In genomic region chr4:42675415-42675814, GRCm38 (mm10) we compare ENCODE assay signal across 27 mouse cellular contexts. TPM values are rescaled to one million over a fixed set of nuclear protein-coding genes. Genes with fewer than 3 reads are reported as not detected.
"Had no signal": no experiment of that assay in that cellular context is flagged by ENCODE, and none has a peak within 500 bp of the region (broad histone marks: within the 10 kb centered on the region; RNA-seq: fewer than 3 reads in every experiment).

No protein-coding gene starts in this region.

RNA-seq across cellular contexts. Expression of gene Il11ra2, which starts 13.7 kb away (rescaled TPM):
- polyA plus RNA-seq: limb, embryonic 10.5 days; limb, embryonic 11.5 days; limb, embryonic 12.5 days; limb, embryonic 13.5 days; limb, embryonic 15.5 days; liver, embryonic 11.5 days; liver, embryonic 12.5 days; liver, embryonic 13.5 days; liver, embryonic 14.5 days; liver, embryonic 15.5 days; liver, embryonic 16.5 days; liver, postnatal 0 days; lung, embryonic 15.5 days; macrophage; midbrain, embryonic 10.5 days; midbrain, embryonic 11.5 days; midbrain, embryonic 12.5 days; midbrain, embryonic 13.5 days; midbrain, embryonic 14.5 days; midbrain, embryonic 15.5 days; midbrain, embryonic 16.5 days; midbrain, postnatal 0 days; myocyte; neural tube, embryonic 11.5 days; neural tube, embryonic 12.5 days had no signal

RNA-seq across cellular contexts. Expression of gene Ccl27b, which starts 20.4 kb away (rescaled TPM):
- polyA plus RNA-seq: limb, embryonic 10.5 days; limb, embryonic 11.5 days; limb, embryonic 12.5 days; limb, embryonic 13.5 days; limb, embryonic 15.5 days; liver, adult 2 months; liver, embryonic 11.5 days; liver, embryonic 12.5 days; liver, embryonic 13.5 days; liver, embryonic 14.5 days; liver, embryonic 15.5 days; liver, embryonic 16.5 days; liver, postnatal 0 days; lung, adult 2 months; lung, embryonic 15.5 days; macrophage; midbrain, embryonic 10.5 days; midbrain, embryonic 11.5 days; midbrain, embryonic 12.5 days; midbrain, embryonic 13.5 days; midbrain, embryonic 14.5 days; midbrain, embryonic 15.5 days; midbrain, embryonic 16.5 days; midbrain, postnatal 0 days; myocyte; neural tube, embryonic 11.5 days; neural tube, embryonic 12.5 days had no signal

RNA-seq across cellular contexts. Expression of gene Gm2564, which starts 45.9 kb away (rescaled TPM):
- polyA plus RNA-seq: limb, embryonic 10.5 days; limb, embryonic 11.5 days; limb, embryonic 12.5 days; limb, embryonic 13.5 days; liver, embryonic 11.5 days; liver, embryonic 12.5 days; liver, embryonic 13.5 days; liver, embryonic 14.5 days; liver, embryonic 15.5 days; liver, embryonic 16.5 days; liver, postnatal 0 days; lung, embryonic 15.5 days; macrophage; midbrain, embryonic 10.5 days; midbrain, embryonic 11.5 days; midbrain, embryonic 12.5 days; midbrain, embryonic 13.5 days; midbrain, embryonic 14.5 days; midbrain, embryonic 16.5 days; myocyte; neural tube, embryonic 11.5 days; neural tube, embryonic 12.5 days had no signal

RNA-seq across cellular contexts. Expression of gene 4930578G10Rik, which starts 59.9 kb away (rescaled TPM):
- polyA plus RNA-seq: limb, embryonic 10.5 days; limb, embryonic 11.5 days; limb, embryonic 12.5 days; limb, embryonic 13.5 days; limb, embryonic 15.5 days; liver, adult 2 months; liver, embryonic 11.5 days; liver, embryonic 12.5 days; liver, embryonic 13.5 days; liver, embryonic 14.5 days; liver, embryonic 15.5 days; liver, embryonic 16.5 days; liver, postnatal 0 days; lung, adult 2 months; lung, embryonic 15.5 days; macrophage; midbrain, embryonic 15.5 days; myocyte had no signal
